Mouse (Mus musculus) megakaryocyte progenitor cell, adult 5-6 weeks (primary cell): ENCODE data around the gene Cebpa. TPM values are rescaled to one million over a fixed set of nuclear protein-coding genes. Genes with fewer than 3 reads are reported as not detected.

Source experiments
- ATAC-seq: replicated peaks from 2 replicates; pipeline ENCODE4 v1.8.0; 2016; ENCODE audit warnings: mild to moderate bottlenecking, moderate TSS enrichment, inconsistent platforms; ENCODE audit not compliant: poor library complexity
- total RNA-seq, 2 experiments: library from RNA; stranded (forward) in 1 of 2; stranded (reverse) in 1 of 2; fragments of 157-497, 149-512 nt in 1 of 2; fragments of 200-1000 nt in 1 of 2; gene quantifications; 2 replicates each; pipeline versions ENCODE4 v1.2.3 to v1.2.4; 2015 to 2017

Cebpa gene
- total RNA-seq (2015): 70.5 and 75.2 TPM in 2 replicates
- 27.2 and 29.0 TPM in 2 replicates for total RNA-seq (2017)

DNA sequence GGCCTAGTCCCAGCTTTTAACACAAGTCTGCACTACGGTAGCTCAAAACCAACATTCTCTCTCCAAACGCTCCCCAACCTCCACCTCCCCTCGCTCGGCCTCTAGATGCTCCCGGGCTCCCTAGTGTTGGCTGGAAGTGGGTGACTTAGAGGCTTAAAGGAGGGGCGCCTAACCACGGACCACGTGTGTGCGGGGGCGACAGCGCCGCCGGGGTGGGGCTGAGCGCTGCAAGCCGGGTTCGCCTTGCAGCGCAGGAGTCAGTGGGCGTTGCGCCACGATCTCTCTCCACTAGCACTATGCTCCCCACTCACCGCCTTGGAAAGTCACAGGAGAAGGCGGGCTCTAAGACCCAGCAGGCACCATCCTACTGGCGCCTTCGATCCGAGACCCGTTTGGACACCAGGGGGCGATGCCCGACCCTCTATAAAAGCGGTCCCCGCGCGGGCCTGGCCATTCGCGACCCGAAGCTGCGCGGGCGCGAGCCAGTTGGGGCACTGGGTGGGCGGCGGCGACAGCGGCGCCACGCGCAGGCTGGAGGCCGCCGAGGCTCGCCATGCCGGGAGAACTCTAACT, at the start of gene Cebpa:
Gene Cebpa, plus strand, starts transcription at position 453 of the 573 bp plus-strand sequence.
- peak; percentile 75 for ATAC-seq

DNA sequence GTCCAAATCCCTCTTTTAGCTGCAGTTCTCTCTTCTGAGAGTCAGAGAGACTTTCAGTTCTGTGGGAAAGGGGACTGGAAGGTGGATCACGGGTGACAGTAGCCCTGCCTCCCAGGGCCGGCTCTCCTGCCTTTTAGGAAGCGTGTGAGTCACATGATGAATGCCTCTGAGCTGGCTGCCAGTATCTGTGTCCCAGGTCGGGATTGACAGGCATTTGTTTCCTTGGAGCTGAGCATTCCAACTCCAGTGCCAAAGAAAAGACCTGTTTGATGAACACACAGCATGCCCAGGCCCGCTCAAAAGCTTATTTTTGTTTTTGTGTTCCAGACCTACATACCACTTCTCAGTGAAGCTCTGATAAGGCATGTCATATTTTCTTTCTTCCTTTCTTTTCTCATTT, 42.4 kb upstream of the Cebpa start:
- ATAC-seq: no peak

DNA sequence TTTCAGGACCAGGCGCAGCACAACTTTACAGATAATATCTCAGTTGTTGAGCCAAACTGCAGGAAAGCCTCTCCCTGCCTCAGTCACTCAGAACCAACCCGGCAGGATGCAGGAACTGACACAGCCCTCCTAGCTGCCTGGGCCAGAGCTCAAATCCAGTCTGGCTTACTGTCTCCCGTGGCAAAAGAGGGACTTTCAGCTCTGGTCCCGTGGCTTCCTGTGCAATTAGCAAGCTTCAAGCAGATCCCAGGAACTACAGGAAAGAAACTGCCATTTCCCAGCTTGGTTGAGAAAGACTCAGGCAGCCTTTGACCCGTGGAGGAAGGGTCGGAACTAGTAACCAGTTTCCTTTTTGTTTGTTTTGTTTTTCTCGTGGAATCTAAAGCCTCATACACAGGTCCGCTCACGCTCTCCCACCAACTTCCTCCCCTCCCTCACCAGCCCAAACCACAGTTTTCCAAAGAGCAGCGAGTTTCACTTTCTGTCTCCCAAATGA, 38.2 kb upstream of the Cebpa start:
- ATAC-seq: peak; percentile 55

DNA sequence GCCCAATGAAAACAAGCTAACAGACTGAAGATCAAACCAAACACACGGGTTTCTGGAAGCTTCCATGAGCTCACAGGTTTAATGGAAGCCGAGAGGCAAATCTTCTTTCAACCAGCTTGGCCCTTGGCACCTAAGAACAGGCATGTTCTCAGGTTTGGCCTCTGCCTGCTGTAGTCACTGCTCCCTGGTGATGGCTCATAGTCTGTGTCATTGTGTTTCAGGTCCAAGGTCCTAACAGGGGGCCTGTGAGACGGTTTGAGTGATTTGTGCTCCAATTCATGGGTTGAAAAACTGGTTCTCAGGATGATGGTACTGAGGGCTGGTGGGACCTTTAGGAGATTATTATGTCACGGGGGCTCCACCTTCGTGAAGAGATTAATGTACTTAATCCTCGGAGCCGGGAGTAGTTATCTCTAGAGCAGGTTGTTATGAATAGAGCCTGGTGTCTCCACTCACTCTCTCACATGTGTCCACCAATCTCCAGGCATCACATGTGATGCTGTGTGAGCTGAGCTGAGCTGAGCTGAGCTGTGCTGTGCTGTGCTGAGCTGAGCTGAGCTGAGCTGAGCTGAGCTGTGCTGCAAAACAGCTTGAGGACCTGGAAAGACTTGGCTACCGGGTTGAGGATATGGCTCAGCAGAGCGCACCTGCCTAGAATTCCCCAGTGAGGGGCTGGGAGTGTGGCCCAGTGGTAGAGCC, 37.5 kb upstream of the Cebpa start:
- ATAC-seq: peak; percentile 24; the same call in 1 of the 2 replicates

DNA sequence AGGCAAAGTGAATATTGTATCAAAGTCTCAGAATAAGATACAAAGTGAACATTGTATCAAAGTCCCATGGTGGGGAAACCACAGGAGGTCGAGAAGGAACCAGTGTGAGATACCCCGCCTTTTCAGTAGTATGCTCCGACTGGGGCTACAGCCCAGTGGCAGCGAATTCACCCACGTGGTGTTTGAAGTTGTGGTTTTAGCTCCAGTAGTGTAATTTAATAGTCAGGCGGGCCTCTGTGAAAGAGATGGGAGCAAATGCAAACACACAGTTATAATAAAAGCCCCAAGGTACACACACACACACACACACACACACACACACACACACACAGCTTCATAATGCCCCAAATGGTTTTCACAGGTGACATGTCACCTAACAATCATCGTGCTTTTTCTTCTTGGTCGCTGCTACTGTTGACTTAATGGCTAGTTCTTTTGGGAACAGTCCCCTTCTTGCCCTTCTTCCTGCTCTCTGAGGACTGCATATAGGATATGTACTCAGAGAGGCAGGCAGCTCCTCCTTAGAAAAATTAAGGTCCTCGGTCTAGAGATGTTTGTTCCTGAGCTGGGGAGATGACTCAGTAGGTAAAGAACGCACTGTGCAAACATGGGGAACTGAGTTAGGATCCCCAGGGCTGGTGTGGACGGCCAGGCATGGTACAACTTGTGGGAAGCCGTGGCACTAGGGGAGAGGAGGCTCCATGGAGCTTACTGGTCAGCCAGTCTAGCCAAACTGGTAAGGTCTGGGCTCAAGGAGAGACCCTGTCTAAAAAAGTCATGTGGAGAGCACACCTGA, 34.3 kb upstream of the Cebpa start:
- ATAC-seq: no peak

DNA sequence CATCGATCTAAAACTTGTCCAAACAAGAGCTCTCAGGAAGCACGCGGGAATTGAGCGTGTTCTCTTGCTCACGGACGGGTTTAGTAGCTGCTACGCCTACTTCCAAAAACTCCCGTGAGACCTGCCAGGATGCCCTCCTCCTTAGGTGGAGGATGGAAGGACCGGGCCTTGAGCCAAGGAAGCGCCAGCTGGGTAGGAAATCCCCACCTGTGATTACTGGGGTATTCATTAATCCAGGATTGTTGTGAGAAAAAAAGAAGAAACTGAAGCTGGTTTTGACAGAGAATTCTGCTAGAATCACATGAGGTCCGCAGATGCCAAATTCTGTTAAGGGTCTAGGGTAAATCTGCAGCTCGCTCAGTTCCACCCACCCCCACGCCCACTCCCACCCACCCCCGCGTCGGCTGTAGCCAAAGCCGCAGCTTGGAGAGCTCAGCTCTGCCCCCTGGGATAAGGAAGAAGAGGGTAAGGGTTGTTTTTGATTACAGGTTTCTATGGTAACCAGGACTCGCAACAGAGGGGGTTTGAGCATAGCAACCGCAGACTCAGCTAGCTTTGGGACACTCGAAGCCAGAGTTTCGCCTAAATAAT, 32.7 kb upstream of the Cebpa start:
- ATAC-seq: peak; percentile 92

DNA sequence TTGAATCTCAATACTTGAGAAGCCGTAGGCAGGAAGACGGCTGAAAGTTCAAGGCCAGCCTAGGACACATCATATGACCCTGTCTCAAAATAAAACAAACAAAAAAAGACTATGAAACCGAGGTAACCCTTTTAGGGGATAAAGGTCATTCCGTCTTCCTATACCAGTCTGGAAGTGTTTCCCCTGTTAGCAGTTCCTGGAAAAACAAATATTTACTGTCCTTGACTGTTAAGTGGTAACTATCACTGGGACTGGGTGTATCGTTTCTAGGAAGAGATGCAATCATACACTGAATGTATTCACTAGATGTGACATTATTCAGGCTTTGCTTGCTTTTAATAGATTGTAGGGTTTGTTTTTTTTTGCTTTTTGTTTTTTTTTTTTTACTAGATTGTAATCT, 28.5 kb upstream of the Cebpa start:
- ATAC-seq: no peak

DNA sequence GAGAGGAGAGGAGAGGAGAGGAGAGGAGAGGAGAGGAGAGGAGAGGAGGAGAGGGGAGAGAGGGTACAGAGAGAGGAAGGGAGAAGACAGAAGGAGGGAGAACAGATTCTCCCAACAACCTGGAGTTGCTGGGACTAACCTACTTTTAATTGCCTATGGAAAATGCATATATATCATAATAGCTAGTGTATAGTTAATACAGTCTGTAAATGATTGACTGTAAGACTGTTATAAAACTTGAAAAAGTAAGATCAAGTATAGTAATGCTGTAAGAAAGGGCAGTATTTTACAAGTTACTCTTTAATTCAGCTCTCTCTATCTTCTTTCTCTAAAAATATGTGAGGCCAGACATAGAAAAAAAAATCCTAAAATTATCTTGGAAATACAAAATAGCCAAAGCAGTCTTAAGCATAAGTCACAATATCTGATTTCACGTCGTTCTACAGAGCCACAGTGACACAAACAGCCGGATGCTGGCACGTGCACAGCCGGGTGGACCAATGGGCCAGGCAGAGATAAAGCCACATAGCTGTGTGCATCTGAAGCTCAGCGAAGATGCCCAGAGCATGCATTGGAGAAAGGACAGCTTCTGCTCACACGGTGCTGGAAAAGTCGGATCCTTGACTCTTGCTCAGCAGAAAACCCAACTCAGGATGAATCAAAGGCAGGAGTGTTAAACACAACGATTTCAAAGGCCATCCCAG, 24.0 kb upstream of the Cebpa start:
- ATAC-seq: no peak

DNA sequence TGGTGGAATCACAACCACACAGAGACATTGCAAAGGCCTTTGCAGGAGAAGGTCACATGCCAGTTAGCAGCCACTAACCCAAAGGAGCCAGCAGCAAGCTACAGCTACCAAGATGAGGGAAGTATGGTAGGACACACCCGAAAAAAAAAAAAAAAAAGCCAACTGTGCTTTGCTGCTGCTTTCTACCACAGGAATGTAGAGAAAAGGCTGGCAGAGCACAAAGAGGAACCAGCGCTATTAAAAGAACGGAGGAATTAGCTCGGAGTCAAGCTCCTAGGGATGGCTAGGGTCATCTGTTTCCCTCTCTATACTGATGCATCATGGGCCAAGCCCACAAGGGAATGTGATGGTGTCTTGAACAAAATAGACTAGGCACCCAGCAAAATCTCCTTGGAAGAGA, 20.3 kb upstream of the Cebpa start:
- ATAC-seq: peak; percentile 88

DNA sequence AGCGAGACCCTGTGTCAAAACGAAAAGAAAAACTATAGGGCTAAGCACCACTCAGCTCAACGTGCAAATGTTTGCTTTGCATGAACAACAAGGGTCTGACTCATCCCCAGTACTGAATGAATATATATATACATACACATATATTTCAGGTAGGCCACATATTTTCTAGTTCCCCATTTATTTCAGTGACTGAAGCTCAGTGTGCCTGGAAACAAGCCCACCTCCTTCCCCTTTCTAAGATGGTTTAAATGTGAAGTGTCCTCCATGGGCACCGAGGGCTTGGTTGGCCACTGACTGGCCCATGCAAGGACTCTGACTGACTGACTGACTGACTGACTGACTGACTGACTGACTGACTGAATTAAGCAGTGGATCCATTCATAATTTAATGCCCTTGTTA, 19.6 kb upstream of the Cebpa start:
- ATAC-seq: peak; percentile 57

DNA sequence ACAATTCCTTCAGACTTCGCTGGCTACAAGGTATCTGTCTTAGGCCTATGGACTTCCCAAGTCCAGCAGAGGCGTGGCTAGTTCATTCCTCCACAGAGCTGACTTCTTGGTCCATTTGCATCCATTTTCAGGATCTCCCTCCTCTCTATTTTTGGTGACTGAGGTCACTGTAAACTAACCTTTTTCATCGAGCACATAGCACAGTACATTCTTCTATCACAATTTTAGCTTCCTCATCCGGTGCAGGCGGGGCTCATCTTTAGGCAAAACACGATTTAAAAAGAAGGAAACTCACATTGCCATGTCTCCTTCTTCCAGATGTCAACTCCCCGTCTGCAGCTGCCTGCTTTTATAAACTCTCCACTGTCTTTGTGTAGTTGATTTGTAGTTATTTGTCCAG, 12.5 kb upstream of the Cebpa start:
- ATAC-seq: no peak

DNA sequence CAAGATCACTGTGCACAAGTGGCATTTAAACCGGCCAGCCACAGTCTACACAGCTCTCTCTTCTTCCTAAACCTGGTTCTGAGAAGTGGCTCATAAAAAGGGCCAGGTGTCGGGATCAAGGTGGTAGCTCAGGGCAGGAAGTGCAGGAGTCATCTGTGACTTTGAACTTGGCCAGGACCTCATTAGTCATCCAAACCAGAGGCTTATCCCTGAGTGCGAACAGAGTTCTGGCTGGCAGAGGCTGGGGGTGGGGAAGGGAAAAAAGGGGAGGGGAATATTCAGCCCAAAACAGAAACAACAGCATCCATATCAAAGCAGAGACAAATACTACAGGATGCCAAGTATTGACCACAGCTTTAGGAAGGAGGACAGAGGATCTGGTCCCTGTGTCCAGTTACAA, 11.5 kb upstream of the Cebpa start:
- no peak for ATAC-seq

DNA sequence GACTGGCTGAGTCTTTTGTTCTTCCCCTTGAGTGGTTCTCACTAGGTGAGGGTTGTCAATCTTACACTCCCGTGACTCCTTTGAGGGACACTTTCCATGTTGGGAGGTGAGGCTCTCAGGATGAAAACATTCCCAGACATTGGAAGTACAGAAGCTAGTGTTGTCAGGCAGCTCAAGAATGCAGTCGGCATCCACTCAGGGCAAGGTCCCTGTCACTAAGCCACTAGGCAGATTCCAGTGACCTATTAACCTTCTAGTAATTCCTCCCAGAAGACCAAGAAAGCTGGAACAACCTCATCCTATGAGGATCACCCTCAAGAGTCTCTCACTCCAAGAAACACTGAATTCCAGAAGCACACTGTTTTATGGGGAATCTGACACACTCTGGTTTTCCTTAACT, 11.0 kb upstream of the Cebpa start:
- no peak for ATAC-seq

DNA sequence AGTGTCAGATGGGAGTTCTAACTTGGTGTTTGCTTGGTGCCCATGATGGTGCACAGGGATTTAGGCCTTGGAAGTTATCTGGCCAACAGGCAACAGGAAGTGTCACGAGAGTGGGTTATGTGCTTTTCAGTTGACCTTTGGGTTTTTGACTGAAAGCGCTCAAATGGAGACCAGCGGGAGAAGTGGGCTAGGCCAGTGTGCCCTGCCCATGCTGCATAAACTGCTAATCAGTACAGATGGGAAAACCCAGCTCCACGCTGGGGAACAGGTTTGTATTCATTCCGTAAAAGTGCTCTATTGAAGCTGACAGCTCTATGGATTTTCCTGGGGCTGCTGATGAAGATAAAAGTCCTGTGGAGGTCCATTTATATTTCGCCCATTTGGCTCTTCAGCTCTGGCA, 10.4 kb upstream of the Cebpa start:
- no peak for ATAC-seq

DNA sequence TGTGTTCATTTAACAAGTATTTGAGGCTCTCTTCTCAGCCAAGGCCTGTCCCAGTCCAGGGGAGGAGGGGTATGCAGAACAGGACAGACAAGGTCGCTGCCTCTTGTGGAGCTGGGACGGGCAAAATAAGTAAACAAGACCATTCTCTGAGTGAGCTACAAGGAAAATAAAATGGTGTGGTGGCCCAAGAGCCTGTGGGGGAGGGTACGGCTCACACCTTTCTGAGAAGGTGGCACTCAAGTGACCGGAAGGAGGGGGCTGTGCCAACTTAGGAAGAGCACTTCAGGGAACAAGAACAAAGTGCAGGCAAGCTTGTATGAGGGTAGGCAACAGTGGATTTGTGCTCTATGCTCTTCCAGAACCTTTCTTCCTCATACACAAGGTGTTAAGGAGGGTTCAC, 6.0 kb upstream of the Cebpa start:
- ATAC-seq: no peak

DNA sequence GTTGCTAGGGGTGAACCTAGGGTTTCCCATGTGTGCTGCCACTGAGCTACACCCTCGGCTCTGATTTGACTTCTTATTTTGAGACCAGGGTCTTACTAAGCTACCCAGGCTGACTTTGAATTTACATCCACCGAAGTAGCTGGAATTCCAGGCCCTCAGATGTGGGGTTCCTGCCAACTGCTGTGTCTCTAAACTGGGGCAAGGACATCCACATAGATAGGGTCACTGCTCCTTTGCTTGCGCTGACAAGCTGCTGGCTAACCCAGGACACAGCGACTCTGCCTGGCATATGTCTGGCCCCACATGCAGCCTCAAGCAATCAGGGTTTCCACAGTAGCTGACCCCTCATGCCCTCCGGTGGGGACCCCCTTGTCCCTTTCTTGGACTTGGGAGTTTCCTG, 5.4 kb upstream of the Cebpa start:
- no peak for ATAC-seq

DNA sequence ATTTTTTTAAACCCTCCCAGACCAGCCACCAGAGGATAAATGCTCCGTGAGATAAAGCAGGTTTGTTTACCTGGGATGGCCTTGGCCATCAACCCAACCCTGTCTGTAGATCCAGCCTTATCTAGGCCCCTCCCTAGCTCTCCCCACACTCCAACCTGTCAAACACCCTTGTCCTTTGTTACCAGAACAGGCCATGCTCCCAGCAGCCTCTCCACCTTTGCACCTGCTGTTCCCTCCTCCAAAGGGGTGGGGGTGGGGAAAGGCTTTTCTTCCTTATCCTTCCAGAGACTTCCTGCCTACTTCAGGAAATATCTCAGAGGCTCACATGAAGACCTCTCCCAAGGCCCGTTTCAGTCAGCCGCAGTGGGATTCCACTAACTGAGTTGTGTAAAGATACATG, 2.6 kb upstream of the Cebpa start:
- ATAC-seq: no peak

DNA sequence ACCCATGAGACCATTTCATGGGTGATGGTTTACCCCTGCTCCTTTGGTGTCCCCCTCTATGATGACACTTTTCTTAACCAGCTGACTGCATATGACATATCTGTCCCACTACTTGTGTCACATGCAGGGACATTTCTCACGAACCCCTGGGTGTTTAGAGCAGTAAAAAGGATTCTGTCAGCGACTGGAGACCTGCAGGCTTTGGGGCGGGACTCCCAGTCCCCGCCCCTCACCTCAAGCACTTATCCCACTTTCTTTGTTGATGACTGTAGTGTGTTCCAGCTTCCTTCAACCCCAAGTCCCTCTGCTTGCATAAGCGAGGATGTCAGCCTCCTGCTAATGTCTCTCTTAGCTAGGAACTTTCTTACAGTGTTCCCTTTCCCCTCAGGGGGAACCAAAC, 2.0 kb upstream of the Cebpa start:
- ATAC-seq: no peak

DNA sequence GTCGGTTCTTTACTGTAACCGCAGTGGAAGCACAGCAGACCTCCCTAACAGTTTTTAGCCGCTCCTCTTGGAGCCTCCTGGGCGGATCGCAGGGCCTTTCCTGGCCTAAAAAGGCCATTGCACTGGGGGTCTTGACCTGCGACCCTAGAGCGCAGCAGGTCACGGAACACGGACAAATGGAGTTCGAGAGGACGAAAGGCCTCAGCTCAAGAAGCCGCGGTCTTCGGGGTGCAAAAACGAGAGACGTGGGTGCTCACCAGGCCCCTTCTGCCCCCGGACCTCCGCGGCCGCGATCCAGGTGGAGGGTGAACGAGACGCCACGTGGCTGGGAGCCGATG, 1.4 kb upstream of the Cebpa start:
- ATAC-seq: no peak

DNA sequence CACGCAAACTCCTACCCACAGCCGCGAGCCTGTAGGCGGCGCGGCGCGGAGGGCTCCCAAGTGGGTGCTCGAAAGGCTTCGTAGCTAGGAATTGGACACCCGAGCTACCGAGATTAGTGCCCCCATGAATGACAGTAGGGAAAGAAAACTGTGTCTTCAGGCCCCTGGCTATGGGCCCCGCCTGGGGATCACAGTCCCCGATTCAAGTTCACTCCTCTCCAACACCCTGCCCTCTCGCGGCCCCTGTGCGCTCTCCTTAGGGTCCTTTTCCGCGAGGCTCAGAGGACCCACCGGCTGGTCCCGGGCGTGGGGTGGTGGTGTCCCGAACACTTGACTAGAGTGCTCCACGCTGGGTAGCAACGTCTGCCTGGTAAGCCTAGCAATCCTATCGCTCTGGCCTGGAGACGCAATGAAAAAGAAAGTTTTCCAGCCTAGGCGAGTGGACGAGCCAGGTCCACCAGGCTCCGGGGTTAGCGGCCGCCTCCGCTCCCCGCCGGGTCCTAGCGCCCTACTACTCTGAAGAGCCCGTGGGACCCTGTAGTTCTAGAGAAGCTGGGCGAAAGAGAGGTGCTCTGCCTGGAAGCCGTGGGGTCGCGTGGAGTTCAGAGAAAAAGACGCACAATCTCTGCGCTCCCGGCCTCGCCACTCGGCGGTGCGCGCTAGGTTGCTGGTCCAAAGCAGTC, 853 bp upstream of the Cebpa start:
- peak; percentile 29 for ATAC-seq
